Mouse (Mus musculus) adipocyte (in vitro differentiated cells): ENCODE data around the gene Prdx3.

Source experiments
- DNase-seq: peaks from one replicate; pipeline ENCODE4 v3.0.0-alpha.2; 2016; ENCODE audit warnings: low spot score

Gene Prdx3

GRCm38 (mm10) chr19:60874064-60874694, at the start of gene Prdx3:
TSS of gene Prdx3 (minus strand) at chr19:60874556.
- peak; percentile 98 for DNase-seq

GRCm38 (mm10) chr19:60916869-60917570, 42.7 kb upstream of the Prdx3 start:
- no peak for DNase-seq

- no peak for DNase-seq
Measured at GRCm38 (mm10) chr19:60915862-60916261, 41.5 kb upstream of the Prdx3 start.

- peak; percentile 72 for DNase-seq
Measured at GRCm38 (mm10) chr19:60915236-60915635, 40.9 kb upstream of the Prdx3 start.

GRCm38 (mm10) chr19:60911653-60912052, 37.3 kb upstream of the Prdx3 start:
- no peak for DNase-seq

GRCm38 (mm10) chr19:60910304-60910703, 35.9 kb upstream of the Prdx3 start:
- no peak for DNase-seq

DNA sequence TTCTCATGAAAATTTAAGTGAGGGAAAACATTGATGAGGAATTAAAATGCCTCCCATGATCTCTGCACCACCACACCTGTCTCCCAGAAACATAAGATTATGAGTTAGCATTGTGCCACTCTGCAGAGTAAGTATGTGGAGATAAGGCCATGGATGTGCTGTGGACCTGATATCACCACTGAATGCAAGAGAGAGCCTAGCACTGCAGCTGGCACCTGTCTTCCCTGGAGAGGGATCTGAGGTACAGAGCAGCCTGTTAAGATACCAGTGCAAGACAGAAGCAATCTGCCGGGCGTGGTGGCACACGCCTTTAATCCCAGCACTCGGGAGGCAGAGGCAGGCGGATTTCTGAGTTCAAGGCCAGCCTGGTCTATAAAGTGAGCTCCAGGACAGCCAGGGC, 31.1 kb upstream of the Prdx3 start:
- DNase-seq: no peak

DNA sequence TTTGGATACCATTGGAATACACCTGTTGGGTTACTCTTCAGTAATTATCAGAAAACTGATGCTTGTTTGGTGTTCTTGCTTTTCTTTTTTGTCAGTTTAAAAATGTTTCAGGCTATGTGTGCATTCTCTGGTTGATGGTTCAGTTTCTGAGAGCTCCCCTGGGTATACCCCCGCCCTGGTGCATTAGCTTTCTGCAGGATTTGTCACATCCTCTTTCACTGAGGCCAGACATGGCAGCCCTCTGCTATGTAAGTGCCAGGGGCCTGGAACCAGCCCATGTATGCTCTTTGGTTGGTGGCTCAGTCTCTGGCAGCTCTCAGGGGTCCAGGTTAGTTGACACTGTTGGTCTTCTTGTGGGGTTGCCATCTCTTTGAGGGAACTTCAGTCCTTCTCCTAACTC, 29.6 kb upstream of the Prdx3 start:
- no peak for DNase-seq

- no peak for DNase-seq
Measured at GRCm38 (mm10) chr19:60903139-60903538, 28.8 kb upstream of the Prdx3 start.

- peak; percentile 47 for DNase-seq
Measured at GRCm38 (mm10) chr19:60895251-60895880, 21.0 kb upstream of the Prdx3 start.

DNA sequence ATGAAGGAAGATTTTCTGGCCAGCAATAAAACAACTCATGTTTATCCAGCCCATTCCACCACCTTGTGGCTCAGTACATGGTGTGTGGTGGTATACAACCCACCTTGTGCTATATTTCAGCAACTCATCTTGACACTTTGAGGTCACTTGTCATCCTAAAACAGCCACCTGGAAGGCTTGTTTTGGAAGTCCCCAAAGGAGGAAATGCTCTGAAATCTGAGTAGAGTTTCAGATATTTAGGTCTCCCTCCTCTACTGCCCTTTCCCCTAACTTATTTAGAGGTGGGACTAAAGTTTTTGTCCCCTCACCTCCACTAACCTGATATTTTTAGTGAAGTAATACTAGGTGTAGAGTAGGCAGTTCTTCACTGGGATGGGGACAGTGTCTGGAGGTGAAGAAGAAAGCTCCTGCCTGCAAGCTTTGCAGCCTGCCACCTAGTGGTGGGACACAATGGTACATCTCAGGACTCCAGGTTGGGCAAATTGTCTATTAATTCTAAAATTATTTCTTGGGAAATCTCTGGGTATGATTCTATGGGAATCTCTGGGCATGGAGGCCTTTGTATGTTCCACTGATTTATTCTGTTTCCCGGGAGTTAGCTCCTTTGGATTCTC, 17.7 kb upstream of the Prdx3 start:
- peak; percentile 83 for DNase-seq

- DNase-seq: no peak
Measured at GRCm38 (mm10) chr19:60891123-60891470, 16.7 kb upstream of the Prdx3 start.

DNA sequence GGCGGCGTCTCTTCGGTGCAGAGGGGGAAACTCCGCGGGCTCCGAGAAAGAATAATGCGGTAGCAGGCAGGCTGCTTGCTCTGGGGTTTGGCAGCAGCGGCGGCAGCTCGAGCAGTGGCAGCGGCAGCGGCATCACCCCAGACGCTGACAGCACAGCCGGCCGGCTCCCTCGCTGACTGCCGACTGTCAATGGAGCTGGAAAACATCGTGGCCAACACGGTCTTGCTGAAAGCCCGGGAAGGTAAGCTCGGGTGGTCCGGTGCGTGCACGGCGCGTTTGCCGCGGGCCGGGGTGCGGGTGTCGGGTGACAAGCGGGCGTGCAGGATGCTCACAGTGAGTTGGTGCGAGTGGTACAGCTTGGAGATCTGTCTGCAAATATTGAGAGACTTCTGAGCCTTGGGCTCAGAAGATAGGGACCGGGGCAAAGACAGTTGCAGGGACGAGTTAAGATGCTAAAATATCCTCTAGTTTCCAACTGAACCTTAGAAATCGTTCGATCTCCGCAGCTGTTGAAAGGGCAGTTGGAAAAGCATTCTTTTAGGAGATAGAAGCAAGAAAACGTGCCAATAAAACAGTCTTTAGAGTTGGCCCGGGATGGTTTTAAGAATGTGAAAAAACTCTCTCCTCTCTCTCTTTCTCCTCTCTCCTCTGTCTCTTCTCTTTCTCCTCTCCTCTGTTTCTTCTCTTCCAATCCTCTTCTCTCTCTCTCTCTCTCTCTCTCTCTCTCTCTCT, 16.2 kb upstream of the Prdx3 start:
- peak; percentile 44 for DNase-seq

- DNase-seq: peak; percentile 97
Measured at GRCm38 (mm10) chr19:60889714-60890315, 15.5 kb upstream of the Prdx3 start, which contains the start of gene Grk5. TSS of gene Grk5 (plus strand) at chr19:60889749.

DNA sequence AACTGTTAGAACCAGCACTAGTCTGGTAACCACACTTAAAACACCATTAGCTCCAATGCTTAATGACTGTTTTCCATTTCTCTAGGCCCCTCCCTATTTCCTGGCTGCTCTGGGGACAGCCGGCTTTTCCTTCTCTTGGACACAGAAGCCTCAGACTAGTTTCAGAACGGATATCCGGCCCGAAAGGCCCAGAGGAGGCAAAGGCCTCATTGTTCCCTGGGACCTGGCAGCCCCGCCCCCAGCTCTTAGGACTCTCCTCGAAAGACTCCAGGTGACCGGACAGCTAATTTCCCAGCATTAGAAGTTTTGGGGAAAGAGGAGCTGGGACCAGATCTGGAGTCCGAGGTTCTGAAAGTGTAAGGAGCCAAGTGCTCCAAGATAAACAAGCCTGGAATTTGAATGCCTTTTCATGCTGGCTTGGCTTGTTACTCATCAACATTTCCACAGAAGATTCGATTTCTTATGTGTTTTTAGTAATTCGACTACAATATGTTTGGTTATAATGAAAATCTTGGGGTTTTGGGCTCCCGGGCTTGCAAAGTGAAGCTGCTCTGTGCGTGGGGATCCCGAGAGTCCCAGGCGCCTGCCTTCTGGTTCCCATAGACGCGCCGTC, 14.9 kb upstream of the Prdx3 start:
- peak; percentile 87 for DNase-seq

GRCm38 (mm10) chr19:60887637-60888036, 13.3 kb upstream of the Prdx3 start:
- no peak for DNase-seq

DNA sequence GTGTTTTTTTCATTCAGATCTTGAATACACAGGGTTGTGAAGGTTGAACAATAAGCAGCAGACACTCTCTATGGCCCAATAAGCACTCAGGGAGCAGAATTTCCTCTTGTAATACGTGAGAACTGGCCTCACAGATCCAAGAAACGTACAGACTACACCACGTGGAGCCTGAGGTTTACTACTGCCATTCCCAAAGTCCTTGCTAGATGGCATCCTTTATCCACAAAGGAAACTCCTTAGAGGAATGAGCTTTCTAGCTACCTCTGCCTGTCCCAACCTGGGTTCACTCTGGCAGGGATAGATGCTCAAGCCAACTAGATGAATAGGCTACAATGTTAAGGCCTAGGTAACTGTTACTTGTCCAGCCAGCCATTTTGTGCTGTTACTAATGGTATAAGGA, 8.8 kb upstream of the Prdx3 start:
- DNase-seq: peak; percentile 76

DNA sequence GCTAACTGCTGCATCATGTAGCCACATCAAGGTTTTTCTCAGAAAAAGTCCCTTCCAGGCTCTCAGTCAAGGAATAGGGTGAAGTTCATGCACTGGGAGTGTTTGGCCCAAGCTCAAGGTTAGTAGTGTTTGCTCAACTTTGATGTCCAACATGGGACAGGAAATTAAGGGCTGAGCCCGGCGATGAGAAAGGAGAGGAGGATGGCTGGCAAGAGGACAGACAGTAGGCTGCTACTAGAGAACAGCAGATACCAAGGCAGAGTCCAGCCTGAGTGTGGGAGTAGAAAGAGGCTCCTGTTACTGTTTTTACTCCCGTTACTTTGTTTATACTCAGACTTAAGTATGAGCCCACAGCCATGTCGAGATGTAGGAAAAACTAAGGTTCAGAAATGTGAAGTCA, 855 bp downstream of the Prdx3 start:
- DNase-seq: peak; percentile 74

DNA sequence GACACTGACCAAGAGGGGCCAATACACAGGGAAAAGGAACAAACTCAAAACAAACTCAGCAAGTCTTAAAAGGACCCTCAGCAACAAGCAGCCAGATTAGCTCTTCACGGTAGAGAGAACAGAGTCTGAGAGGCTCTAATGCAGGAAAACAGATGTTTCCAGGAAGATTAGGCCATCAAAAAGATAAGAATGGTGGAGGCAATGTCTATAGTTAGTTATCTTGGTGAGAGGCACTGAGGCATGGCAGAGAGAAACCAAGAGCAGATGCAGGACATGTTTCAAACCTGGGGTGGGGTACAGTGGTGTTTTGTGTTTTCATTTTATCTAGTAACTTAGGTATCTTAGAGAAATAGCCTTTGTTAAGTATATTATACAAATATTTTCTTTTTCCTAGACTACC, 2.1 kb downstream of the Prdx3 start:
- no peak for DNase-seq

DNA sequence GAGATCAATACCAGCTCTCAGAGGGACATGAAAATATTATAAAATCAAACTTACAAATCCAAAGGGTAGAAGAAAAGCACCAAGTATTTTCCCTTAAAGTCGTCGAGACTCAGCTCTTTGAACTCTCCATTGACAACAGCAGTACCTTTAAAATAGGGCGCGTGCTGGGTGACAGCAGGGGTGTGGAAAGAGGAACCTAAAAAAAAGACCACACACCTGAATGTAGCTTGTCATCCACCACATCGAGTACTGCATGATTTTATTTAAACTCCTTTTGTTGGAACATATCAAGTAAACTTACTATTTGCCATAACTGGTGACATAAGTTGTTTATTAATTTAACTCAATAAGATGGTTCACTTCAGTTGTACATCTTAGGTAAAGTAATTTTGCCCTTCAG, 3.0 kb downstream of the Prdx3 start:
- no peak for DNase-seq

GRCm38 (mm10) chr19:60870489-60870888, 3.9 kb downstream of the Prdx3 start:
- no peak for DNase-seq
